26 mouse cellular contexts compared by ENCODE assay signal in genomic region chr2:172660479-172660878, GRCm38 (mm10).
DNase-seq lines count a peak whose midpoint lies in the region; ATAC-seq and TF ChIP-seq lines count a peak whose summit lies in the region.
"Had no signal": no experiment of that assay in that cellular context is flagged by ENCODE, and none has a peak within 500 bp of the region (broad histone marks: within the 10 kb centered on the region; RNA-seq: fewer than 3 reads in every experiment).

No protein-coding gene starts in this region.

- no peak for DNase-seq in forebrain, embryonic 10.5 days (ENCODE audit: extremely low spot score, low spot score)
- DNase-seq in forebrain, embryonic 14.5 days (ENCODE audit: low spot score) = no peak
- DNase-seq in embryonic facial prominence, embryonic 10.5 days (ENCODE audit: low spot score) = peak; percentile 43
- no peak for DNase-seq in retina, embryonic 14.5 days (ENCODE audit: low spot score)
- DNase-seq in gastrocnemius, adult 2 months = no peak
- DNase-seq: adrenal gland, postnatal 14 days; cerebellum, adult 11-12 months; cerebellum, adult 9-11 months; gastrocnemius, postnatal 10 days; heart, postnatal 10 days; kidney, adult 8-10 months; retina, postnatal 1 day; right cerebral cortex, postnatal 14 days; thymus, adult 18-20 months; thymus, postnatal 25 days had no signal

- WGBS in forebrain, embryonic 10.5 days = 70% methylated on average over 10 of the region's 10 CpGs
- 77% methylated on average over 10 of the region's 10 CpGs for WGBS in forebrain, embryonic 14.5 days
- WGBS in embryonic facial prominence, embryonic 10.5 days = 53% methylated on average over 10 of the region's 10 CpGs
- 47% methylated on average over 10 of the region's 10 CpGs for WGBS in embryonic facial prominence, embryonic 15.5 days
- WGBS in limb, embryonic 13.5 days = 43% methylated on average over 10 of the region's 10 CpGs

- intact Hi-C loops in gastrocnemius, adult 2 months (cut with DNase I) = no loop called here

- no peak overlapping the region for H3K4me2 ChIP-seq in forebrain, embryonic 14.5 days (ENCODE audit: low read length)
- H3K4me2 ChIP-seq in embryonic facial prominence, embryonic 15.5 days (replicated peaks) = no peak overlapping the region
- peak overlapping the region; percentile 40; the same call in 1 of the 2 replicates for H3K4me2 ChIP-seq in limb, embryonic 13.5 days (replicated peaks)
- H3K4me2 ChIP-seq: lung, embryonic 15.5 days; midbrain, embryonic 12.5 days; neural tube, embryonic 13.5 days; stomach, embryonic 15.5 days had no signal

- TF ChIP-seq CTCF in gastrocnemius, adult 2 months (IDR thresholded peaks at IDR 0.05) = no peak

- H3K27ac ChIP-seq in forebrain, embryonic 10.5 days = peak overlapping the region; percentile 74
- H3K27ac ChIP-seq in forebrain, embryonic 14.5 days (ENCODE audit: low read depth, low read length) = no peak overlapping the region
- peak overlapping the region; percentile 84 for H3K27ac ChIP-seq in embryonic facial prominence, embryonic 10.5 days (replicated peaks)
- H3K27ac ChIP-seq in embryonic facial prominence, embryonic 15.5 days (replicated peaks) = peak overlapping the region; percentile 79
- H3K27ac ChIP-seq in limb, embryonic 13.5 days = peak overlapping the region; percentile 10; the same call in 1 of the 2 replicates
- H3K27ac ChIP-seq in gastrocnemius, adult 2 months = no peak overlapping the region
- H3K27ac ChIP-seq: heart, embryonic 13.5 days; kidney, postnatal 0 days; lung, embryonic 15.5 days; midbrain, embryonic 12.5 days; neural tube, embryonic 13.5 days; stomach, embryonic 15.5 days had no signal

- no peak overlapping the region for H3K9ac ChIP-seq in forebrain, embryonic 14.5 days (ENCODE audit: low read length)
- H3K9ac ChIP-seq in embryonic facial prominence, embryonic 15.5 days = no peak overlapping the region
- H3K9ac ChIP-seq in limb, embryonic 13.5 days = no peak overlapping the region
- H3K9ac ChIP-seq: heart, embryonic 13.5 days; lung, embryonic 15.5 days; midbrain, embryonic 12.5 days; neural tube, embryonic 13.5 days; stomach, embryonic 15.5 days had no signal

- H3K4me3 ChIP-seq in forebrain, embryonic 10.5 days = no peak overlapping the region
- H3K4me3 ChIP-seq in forebrain, embryonic 14.5 days (ENCODE audit: low read depth, low read length) = no peak overlapping the region
- no peak overlapping the region for H3K4me3 ChIP-seq in embryonic facial prominence, embryonic 10.5 days
- no peak overlapping the region for H3K4me3 ChIP-seq in embryonic facial prominence, embryonic 15.5 days (replicated peaks)
- H3K4me3 ChIP-seq in limb, embryonic 13.5 days = no peak overlapping the region
- H3K4me3 ChIP-seq in gastrocnemius, adult 2 months = no peak overlapping the region
- H3K4me3 ChIP-seq: heart, embryonic 13.5 days; lung, embryonic 15.5 days; megakaryocyte, embryonic 14.5 days; midbrain, embryonic 12.5 days; neural tube, embryonic 13.5 days; stomach, embryonic 15.5 days had no signal

- ATAC-seq in forebrain, embryonic 14.5 days = no peak
- no peak for ATAC-seq in embryonic facial prominence, embryonic 15.5 days (ENCODE audit: insufficient number of reproducible peaks, low FRiP score, low TSS enrichment, low read depth)
- ATAC-seq in limb, embryonic 13.5 days (ENCODE audit: low FRiP score, low read depth) = no peak
- ATAC-seq: intestine, embryonic 16.5 days; Patski had no signal

- H3K4me1 ChIP-seq in forebrain, embryonic 10.5 days = peaks cover 46% of the 10 kb centered on the region
- peaks cover 15% of the 10 kb centered on the region for H3K4me1 ChIP-seq in forebrain, embryonic 14.5 days (ENCODE audit: control insufficient read depth, insufficient read depth, low read length)
- H3K4me1 ChIP-seq in embryonic facial prominence, embryonic 10.5 days = peaks cover 42% of the 10 kb centered on the region
- peaks cover 26% of the 10 kb centered on the region for H3K4me1 ChIP-seq in embryonic facial prominence, embryonic 15.5 days
- H3K4me1 ChIP-seq in limb, embryonic 13.5 days = peaks cover 24% of the 10 kb centered on the region
- H3K4me1 ChIP-seq: lung, embryonic 15.5 days; megakaryocyte, embryonic 14.5 days; stomach, embryonic 15.5 days had no signal

- H3K36me3 ChIP-seq in forebrain, embryonic 10.5 days (replicated peaks) = no peaks in the 10 kb centered on the region
- H3K36me3 ChIP-seq in forebrain, embryonic 14.5 days (ENCODE audit: control insufficient read depth, insufficient read depth, low read length) = no peaks in the 10 kb centered on the region
- H3K36me3 ChIP-seq in embryonic facial prominence, embryonic 10.5 days (replicated peaks) = no peaks in the 10 kb centered on the region
- H3K36me3 ChIP-seq in embryonic facial prominence, embryonic 15.5 days = no peaks in the 10 kb centered on the region
- H3K36me3 ChIP-seq in limb, embryonic 13.5 days = no peaks in the 10 kb centered on the region
- H3K36me3 ChIP-seq: heart, embryonic 13.5 days; lung, embryonic 15.5 days; midbrain, embryonic 12.5 days; neural tube, embryonic 13.5 days; stomach, embryonic 15.5 days had no signal

- H3K9me3 ChIP-seq in forebrain, embryonic 10.5 days = no peaks in the 10 kb centered on the region
- no peaks in the 10 kb centered on the region for H3K9me3 ChIP-seq in forebrain, embryonic 14.5 days (replicated peaks; ENCODE audit: control insufficient read depth, low read length)
- H3K9me3 ChIP-seq in embryonic facial prominence, embryonic 10.5 days = no peaks in the 10 kb centered on the region
- no peaks in the 10 kb centered on the region for H3K9me3 ChIP-seq in embryonic facial prominence, embryonic 15.5 days (replicated peaks)
- no peaks in the 10 kb centered on the region; the same call in 1 of the 2 replicates for H3K9me3 ChIP-seq in limb, embryonic 13.5 days
- H3K9me3 ChIP-seq: lung, embryonic 15.5 days; midbrain, embryonic 12.5 days; neural tube, embryonic 13.5 days; stomach, embryonic 15.5 days had no signal

- peaks cover 49% of the 10 kb centered on the region for H3K27me3 ChIP-seq in forebrain, embryonic 10.5 days (ENCODE audit: poor library complexity, severe bottlenecking)
- 0 out of 2 replicates have a peak, but pooled peaks cover 4% of the 10 kb centered on the region for H3K27me3 ChIP-seq in forebrain, embryonic 14.5 days (replicated peaks; ENCODE audit: control insufficient read depth, insufficient read depth, low read length)
- H3K27me3 ChIP-seq in embryonic facial prominence, embryonic 10.5 days (replicated peaks; ENCODE audit: low read depth, poor library complexity, severe bottlenecking) = peaks cover 47% of the 10 kb centered on the region
- H3K27me3 ChIP-seq in embryonic facial prominence, embryonic 15.5 days = peaks cover 12% of the 10 kb centered on the region
- H3K27me3 ChIP-seq in limb, embryonic 13.5 days = peaks cover 25% of the 10 kb centered on the region
- H3K27me3 ChIP-seq: Patski had no signal

Comparison
In these comparisons a context has a peak if more than half of its experiments do, and no peak if none do; other contexts are left out.
1. H3K27ac ChIP-seq: peak in forebrain, embryonic 10.5 days (single experiment), embryonic facial prominence, embryonic 10.5 days (single experiment), embryonic facial prominence, embryonic 15.5 days (single experiment) and limb, embryonic 13.5 days (single experiment); none in forebrain, embryonic 14.5 days (single experiment) and gastrocnemius, adult 2 months (single experiment).